Mouse (Mus musculus): ENCODE measurements around the gene Mib2.

Mib2 gene

DNA sequence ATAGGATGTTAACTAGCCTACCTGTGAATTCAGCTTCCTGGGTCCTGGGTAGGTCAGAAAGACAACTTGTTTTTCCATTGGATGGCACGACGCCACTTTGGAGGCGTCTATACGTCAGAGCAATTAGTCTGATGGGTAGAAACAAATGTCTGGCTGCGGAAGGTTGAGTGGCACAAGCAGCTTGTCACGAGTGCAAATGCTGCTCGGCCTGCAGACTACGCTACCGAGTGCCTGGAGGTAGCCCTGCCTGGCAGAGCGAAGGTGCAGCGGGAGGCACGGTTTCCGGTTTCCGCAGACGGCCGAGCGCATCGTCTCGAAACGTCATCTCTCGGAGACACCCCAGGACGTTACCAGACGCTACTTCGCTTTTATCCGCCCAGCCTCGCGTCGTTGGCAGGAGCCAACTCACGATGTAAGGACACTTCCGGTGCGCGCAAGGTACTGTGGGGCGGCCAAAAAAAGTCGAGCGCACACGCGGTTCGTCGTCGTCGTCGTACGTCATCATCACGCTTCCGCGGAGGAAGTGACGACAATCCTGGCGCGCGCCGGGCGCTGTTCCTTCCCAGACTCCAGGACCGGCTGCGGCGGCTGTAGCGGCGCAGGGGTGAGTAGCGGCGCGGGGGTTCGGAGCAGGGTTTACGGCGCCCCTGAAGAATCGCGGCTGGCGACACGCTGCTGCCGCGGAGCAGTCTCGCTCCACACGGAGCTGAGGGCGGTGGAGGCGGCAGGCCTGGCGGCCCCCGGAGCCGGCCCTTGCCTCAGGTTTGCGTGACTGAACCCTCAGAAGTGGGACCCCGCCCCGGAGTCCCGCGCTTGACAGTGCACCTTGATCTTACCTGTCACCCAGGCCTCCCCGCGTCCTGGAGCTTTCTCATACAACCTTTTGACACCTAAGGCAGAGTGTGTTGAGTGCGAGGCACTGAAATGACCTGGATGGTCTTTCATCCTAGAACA is 44.4 kb downstream of the Mib2 start, which contains the start of gene Cdk11b:
Gene Cdk11b, plus strand, starts transcription at position 517 of the 954 bp plus-strand sequence.
- DNase-seq (ENCODE audit: extremely low read depth, low read depth, low spot score): peak; percentile 87

DNA sequence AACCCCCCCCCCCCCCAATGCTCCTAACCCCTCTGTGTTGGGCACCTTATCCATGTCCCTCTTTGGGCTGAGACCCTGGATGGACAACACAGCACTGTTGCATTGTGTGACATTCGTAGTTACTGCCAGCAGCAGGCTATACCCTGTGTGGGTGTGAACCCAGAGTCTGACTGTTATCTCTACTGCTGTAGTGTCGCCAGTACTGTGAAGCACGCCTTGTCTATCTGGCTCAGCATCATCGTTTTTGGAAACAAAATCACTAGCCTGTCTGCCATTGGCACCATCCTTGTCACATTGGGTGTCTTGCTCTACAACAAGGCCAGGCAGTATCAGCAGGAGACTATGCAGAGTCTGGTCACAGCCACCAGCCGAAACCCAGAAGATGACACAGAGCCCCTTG is 50.7 kb downstream of the Mib2 start:
- no peak for DNase-seq (ENCODE audit: extremely low read depth, low read depth, low spot score)

DNA sequence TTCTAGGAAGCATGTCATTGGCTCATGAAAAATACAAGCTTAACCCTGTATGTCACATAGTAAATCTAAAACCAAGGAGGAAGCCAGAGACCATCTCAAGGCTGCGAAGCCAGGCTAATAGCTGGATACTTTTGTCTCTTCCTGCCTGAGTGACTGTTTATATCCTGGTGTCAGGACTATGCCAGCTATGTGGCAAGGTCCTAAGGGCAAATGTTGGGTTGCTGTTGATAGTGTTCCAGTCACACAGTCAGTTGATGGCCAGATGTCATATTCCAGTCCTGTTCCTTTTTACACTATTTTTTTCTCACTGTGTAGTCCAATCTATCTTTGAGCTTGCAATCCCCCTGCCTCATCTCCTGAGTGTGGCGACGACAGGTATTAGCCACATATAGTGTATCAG is 55.7 kb downstream of the Mib2 start:
- no peak for DNase-seq (ENCODE audit: extremely low read depth, low read depth, low spot score)

DNA sequence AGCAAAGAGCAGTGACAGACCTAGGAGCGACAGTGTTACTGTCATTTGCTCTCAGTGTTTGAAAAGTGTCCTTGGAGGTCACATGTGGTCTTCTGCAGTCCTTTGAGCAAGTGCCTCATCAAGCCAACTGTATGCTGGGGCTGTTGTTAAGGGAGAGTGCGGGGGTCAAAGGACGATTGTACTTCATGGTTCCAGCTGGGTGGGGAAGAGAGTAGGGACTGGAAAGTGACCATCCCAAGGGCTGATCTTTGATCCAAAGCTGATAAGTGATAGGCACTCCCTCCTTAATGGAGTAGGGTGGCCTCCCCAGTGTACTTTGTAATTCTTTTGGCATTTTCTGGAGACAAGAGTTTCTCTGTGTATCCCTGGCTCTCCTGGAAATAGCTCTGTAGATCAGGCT is 57.1 kb downstream of the Mib2 start:
- no peak for DNase-seq (ENCODE audit: extremely low read depth, low read depth, low spot score)

DNA sequence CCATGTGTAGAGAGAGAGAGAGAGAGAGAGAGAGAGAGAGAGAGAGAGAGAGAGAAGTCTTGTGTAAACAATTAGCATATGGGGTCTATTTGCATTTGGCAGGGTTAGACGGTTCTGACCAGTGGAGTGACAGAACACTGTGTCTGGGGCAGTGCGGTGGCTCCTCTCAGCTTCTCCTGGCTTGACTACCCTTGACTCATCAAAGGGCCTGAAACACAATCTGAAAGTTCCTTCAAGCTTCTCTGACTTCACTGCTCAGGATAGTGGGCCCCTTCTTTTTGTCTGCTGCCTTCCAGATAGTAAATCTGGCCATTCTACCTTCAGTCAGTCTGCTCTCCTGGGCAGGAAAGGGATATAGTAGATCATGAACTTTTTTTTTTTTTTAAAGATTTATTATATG is 62.2 kb downstream of the Mib2 start:
- no peak for DNase-seq (ENCODE audit: extremely low read depth, low read depth, low spot score)

DNA sequence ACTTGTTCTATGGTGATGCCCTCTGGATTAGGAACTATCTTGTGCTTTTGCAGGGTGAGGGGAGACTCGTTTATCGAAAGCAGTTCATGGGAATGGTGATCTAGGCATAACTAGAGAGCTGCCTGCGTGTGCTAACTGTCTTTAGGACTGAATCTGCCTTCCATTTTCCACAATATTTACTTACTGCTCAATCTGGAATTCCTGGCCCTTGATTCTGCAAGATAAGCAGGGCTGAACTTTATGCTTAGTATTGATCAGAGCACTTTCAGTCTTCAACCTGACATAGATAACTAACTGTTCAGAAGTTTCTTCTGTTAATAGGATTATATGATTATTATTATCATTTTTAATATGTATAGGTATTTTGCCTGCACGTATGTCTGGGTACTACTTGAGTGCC is 63.9 kb downstream of the Mib2 start:
- DNase-seq (ENCODE audit: extremely low read depth, low read depth, low spot score): no peak

Data from fat pad, adult 2 months (tissue).